Mouse (Mus musculus) liver, adult 2 months (tissue): ENCODE measurements around the gene Oat. TPM values are rescaled to one million over a fixed set of nuclear protein-coding genes. Genes with fewer than 3 reads are reported as not detected.

Experiments used
- DNase-seq: peaks from one replicate; pipeline ENCODE4 v3.0.0-alpha.2; 2011; ENCODE audit warnings: low read depth, low spot score; ENCODE audit errors: extremely low read depth
- H3K27ac ChIP-seq: fragments of 200-500 bp; replicated peaks from 2 replicates; pipeline ENCODE4 v1.5.1; 2012; ENCODE audit warnings: low read depth, mild to moderate bottlenecking, control low read depth, inconsistent platforms, low read length; ENCODE audit not compliant: insufficient read depth
- H3K27me3 ChIP-seq: fragments of 200-500 bp; 2 replicates; pipeline ENCODE4 v1.6.1; 2012; ENCODE audit warnings: mild to moderate bottlenecking, moderate library complexity, low read length, inconsistent platforms; ENCODE audit not compliant: control insufficient read depth, insufficient read depth
- H3K36me3 ChIP-seq: fragments of 200-500 bp; 2 replicates; pipeline ENCODE4 v1.6.1; 2012; ENCODE audit warnings: low read length, inconsistent platforms; ENCODE audit not compliant: control insufficient read depth, insufficient read depth
- H3K4me1 ChIP-seq: fragments of 200-500 bp; 2 replicates; pipeline ENCODE4 v1.6.1; 2011; ENCODE audit warnings: low read length; ENCODE audit not compliant: control insufficient read depth, insufficient read depth
- H3K4me3 ChIP-seq: fragments of 200-500 bp; 2 replicates; pipeline ENCODE4 v1.5.1; 2011; ENCODE audit warnings: low read depth, mild to moderate bottlenecking, control low read depth, low read length, moderate library complexity; ENCODE audit not compliant: insufficient read depth
- H3K79me2 ChIP-seq: fragments of 200-500 bp; 2 replicates; pipeline ENCODE4 v1.6.1; 2012; ENCODE audit warnings: inconsistent platforms, mild to moderate bottlenecking, low read length, moderate library complexity; ENCODE audit not compliant: control insufficient read depth, insufficient read depth
- H3K9ac ChIP-seq: fragments of 200-500 bp; 2 replicates; pipeline ENCODE4 v1.6.1; 2012; ENCODE audit warnings: low read depth, mild to moderate bottlenecking, control low read depth, inconsistent platforms, low read length
- CTCF ChIP-seq: fragments of 200-500 bp; IDR thresholded peaks from 2 replicates; pipeline ENCODE4 v1.5.1; 2011; ENCODE audit warnings: low read depth, low read length, control low read depth
- POLR2A ChIP-seq: fragments of 200-500 bp; IDR thresholded peaks from 2 replicates; pipeline ENCODE4 v1.6.1; 2011; ENCODE audit warnings: low read length, control low read depth; ENCODE audit not compliant: insufficient read depth; ENCODE audit errors: extremely low read depth
- WGBS: fragments of 180-500 bp; shearing (Covaris S2); methylation state at CpG from one replicate; pipeline ENCODE4 v1.1.7; 2018; 5-methylcytosine and 5-hydroxymethylcytosine counted together
- polyA plus RNA-seq: library from polyadenylated mRNA; depleted of rRNA; stranded (reverse); fragments of >200 nt; gene quantifications from 2 replicates; pipeline ENCODE4 v1.2.3, GENCODE M21; 2012
- total RNA-seq: library from RNA; depleted of rRNA; stranded (reverse); fragments of >200 nt; gene quantifications from 2 replicates; pipeline ENCODE4 v1.2.3, GENCODE M21; 2014

The Oat gene
- total and polyA plus RNA-seq, 2 experiments = 1,069 to 1,626 TPM

GRCm38 (mm10) chr7:132559138-132559766 lies 16.9 kb downstream of the Oat start:
- Histone ChIP-seq H3K36me3 (peaks cover 59% of the 10 kb centered on the region), H3K27me3 (no peaks in the 10 kb centered on the region), H3K4me1 (no peaks in the 10 kb centered on the region), H3K4me3 (no peak overlapping the region), H3K9ac (no peak overlapping the region), H3K27ac (no peak overlapping the region), H3K79me2 (no peaks in the 10 kb centered on the region)
- peak; percentile 5 for DNase-seq
- WGBS = 82% methylated on average over 3 of the region's 3 CpGs
- no peak for TF ChIP-seq CTCF
- no peak for TF ChIP-seq POLR2A

DNA sequence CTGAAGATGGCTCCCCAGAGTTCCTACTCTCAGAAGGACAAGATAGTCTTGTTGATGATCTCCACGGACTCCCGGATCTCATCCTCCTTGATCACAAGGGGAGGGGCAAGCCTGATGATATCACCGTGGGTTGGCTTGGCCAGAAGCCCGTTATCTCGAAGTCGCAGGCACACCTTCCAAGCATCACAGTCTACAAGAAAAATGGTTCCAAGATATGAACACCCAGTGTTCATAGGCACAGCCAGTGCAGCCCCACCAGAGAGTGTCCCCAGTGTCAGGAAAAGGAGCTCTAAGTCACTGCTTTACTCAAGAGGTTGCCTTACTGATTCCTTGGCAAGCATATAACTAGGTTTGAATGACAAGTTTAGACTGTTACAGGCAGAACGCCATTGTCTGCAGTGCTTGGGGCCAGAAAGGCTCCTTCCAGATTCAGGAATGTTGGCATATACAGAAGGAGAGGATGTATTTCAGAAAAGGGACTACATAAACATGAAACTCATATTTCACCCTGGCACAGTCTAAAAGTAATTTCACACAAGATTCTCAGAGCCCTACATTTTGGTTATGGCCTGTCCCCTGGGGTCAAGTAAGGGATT lies 18.0 kb downstream of the Oat start:
- no peak overlapping the region for H3K4me3 ChIP-seq
- no peaks in the 10 kb centered on the region for H3K27me3 ChIP-seq
- no peaks in the 10 kb centered on the region for H3K79me2 ChIP-seq
- H3K27ac ChIP-seq = no peak overlapping the region
- H3K4me1 ChIP-seq = no peaks in the 10 kb centered on the region
- 81% methylated on average over 7 of the region's 7 CpGs for WGBS
- peaks cover 50% of the 10 kb centered on the region for H3K36me3 ChIP-seq
- TF ChIP-seq POLR2A (no peak), CTCF (no peak)
- DNase-seq = peak; percentile 27
- no peak overlapping the region for H3K9ac ChIP-seq

DNA sequence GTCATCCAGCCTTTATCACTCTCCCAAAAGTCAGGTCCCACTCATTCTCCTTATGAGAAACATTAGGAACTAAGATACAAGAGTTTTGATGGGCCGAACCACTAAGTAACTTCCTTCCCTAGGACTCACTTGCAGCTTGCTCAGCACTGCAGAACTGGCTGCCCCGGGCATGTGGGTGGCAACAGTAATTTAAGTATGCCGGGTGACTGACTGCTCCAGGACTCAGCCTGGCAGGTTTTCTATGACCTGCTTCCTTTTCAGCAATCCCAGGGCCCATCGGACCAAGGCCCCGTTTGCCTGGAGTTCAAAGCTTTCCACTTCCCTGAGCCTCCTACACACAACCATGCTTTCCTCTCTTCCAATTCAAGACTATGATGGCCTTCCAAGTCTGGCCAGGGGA lies 19.6 kb downstream of the Oat start:
- Histone ChIP-seq H3K27ac (no peak overlapping the region), H3K4me1 (no peaks in the 10 kb centered on the region), H3K4me3 (no peak overlapping the region), H3K27me3 (no peaks in the 10 kb centered on the region), H3K36me3 (peaks cover 34% of the 10 kb centered on the region), H3K9ac (no peak overlapping the region), H3K79me2 (no peaks in the 10 kb centered on the region)
- TF ChIP-seq CTCF = no peak
- TF ChIP-seq POLR2A = no peak
- WGBS = 76% methylated on average over 5 of the region's 5 CpGs
- no peak for DNase-seq

DNA sequence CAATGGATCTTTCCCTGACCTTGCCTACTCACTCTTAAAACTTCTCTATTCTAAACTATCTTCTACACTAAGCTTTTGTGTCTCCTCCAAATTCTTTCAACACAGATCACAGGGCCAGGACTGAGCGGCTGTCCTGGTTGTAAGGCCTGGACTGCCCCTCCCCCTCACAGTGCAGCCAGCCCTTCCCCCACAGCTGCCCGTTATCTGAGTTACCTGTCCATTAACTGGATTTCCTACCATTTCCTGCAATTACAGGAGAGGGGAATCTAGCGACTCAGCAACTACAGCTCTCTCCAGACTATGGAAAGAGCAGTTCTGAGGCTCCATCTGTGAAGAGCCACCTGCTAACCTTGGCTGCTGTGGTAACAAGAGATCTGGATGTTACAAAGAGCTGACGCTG lies 20.3 kb downstream of the Oat start:
- 52% methylated on average over 4 of the region's 4 CpGs for WGBS
- Histone ChIP-seq H3K4me3 (no peak overlapping the region), H3K27ac (no peak overlapping the region), H3K4me1 (no peaks in the 10 kb centered on the region), H3K27me3 (no peaks in the 10 kb centered on the region), H3K79me2 (no peaks in the 10 kb centered on the region), H3K9ac (no peak overlapping the region), H3K36me3 (peaks cover 29% of the 10 kb centered on the region)
- TF ChIP-seq CTCF (no peak), POLR2A (no peak)
- no peak for DNase-seq

DNA sequence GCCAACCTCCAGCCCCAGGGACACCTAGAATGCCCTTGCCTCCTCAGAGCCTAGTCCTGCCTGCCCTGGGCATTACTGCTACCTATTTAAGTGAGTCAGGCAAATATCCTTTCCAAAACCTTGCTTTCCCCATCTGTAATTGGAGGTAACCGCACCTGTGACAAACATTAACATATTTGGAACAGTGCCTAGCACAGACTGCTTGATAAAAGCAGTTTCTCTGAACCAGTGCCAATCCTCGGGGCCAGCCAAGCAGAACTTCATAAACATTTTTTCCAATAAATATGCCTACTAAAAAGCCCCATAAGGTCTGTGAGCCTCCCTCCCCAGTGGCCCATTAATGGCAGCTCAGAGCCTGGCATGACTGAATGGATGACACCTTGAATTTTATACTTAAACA lies 22.1 kb downstream of the Oat start:
- peak; percentile 74 for DNase-seq
- TF ChIP-seq POLR2A = no peak
- no peak for TF ChIP-seq CTCF
- peaks cover 13% of the 10 kb centered on the region for H3K36me3 ChIP-seq
- H3K9ac ChIP-seq = no peak overlapping the region
- no peak overlapping the region for H3K4me3 ChIP-seq
- no peaks in the 10 kb centered on the region for H3K27me3 ChIP-seq
- no peak overlapping the region for H3K27ac ChIP-seq
- H3K4me1 ChIP-seq = no peaks in the 10 kb centered on the region
- 17% methylated on average over 2 of the region's 2 CpGs for WGBS
- no peaks in the 10 kb centered on the region for H3K79me2 ChIP-seq
